30 mouse cellular contexts compared by ENCODE assay signal in the genomic region with DNA sequence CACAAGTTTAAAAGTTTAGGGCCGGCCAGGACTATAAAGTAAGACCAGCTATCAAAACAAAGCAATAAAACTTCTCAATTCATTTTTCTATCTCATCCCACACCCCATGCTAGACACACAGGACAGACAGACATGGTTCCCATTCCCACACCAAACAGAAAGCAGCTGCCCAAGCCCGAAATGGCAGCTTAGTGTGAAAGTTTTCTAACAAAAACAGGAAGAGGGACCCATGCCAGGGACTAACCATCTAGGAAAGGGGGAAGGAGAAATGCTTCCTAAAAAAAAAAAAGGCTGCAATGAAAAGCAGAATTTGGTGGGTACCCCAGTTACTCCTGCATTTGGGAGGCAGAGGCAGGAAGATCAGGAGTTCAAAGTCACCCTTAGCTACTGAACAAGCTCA. TPM values are rescaled to one million over a fixed set of nuclear protein-coding genes. Genes with fewer than 3 reads are reported as not detected.
A peak's percentile ranks its signal among the peaks of the same experiment; 100 is the strongest.
DNase-seq lines count a peak whose midpoint lies in the region; ATAC-seq and TF ChIP-seq lines count a peak whose summit lies in the region.
"Had no signal": no experiment of that assay in that cellular context is flagged by ENCODE, and none has a peak within 500 bp of the region (broad histone marks: within the 10 kb centered on the region; RNA-seq: fewer than 3 reads in every experiment).

No protein-coding gene starts in this region.

- H3K4me2 ChIP-seq in lung, embryonic 14.5 days: no peak overlapping the region
- H3K4me2 ChIP-seq in lung, postnatal 0 days (replicated peaks; ENCODE audit: low read depth, low read length): no peak overlapping the region
- no peak overlapping the region for H3K4me2 ChIP-seq in intestine, postnatal 0 days (replicated peaks; ENCODE audit: low read depth)
- H3K4me2 ChIP-seq: embryonic facial prominence, embryonic 12.5 days; heart, embryonic 15.5 days; hindbrain, embryonic 13.5 days had no signal

- H3K36me3 ChIP-seq in lung, embryonic 14.5 days (ENCODE audit: insufficient read depth): no peaks in the 10 kb centered on the region
- no peaks in the 10 kb centered on the region for H3K36me3 ChIP-seq in lung, postnatal 0 days (ENCODE audit: insufficient read depth, low read length)
- no peaks in the 10 kb centered on the region for H3K36me3 ChIP-seq in intestine, postnatal 0 days (ENCODE audit: control insufficient read depth, insufficient read depth)
- H3K36me3 ChIP-seq: embryonic facial prominence, embryonic 12.5 days; heart, embryonic 15.5 days; hindbrain, embryonic 13.5 days had no signal

- peak; percentile 29 for DNase-seq in lung, embryonic 14.5 days
- DNase-seq in lung, postnatal 0 days (ENCODE audit: low spot score): no peak
- DNase-seq in brain, adult 2 months (ENCODE audit: low read depth, low spot score): peak; percentile 14
- peak; percentile 10 for DNase-seq in telencephalon, adult 2 months (ENCODE audit: low read depth, low spot score)
- no peak for DNase-seq in urinary bladder, adult 18-20 months (ENCODE audit: low spot score in 2 of 2)
- DNase-seq: adrenal gland, postnatal 10 days; cerebellum, adult 8-10 months; cerebellum, postnatal 25 days; embryo, embryonic 11 days; gastrocnemius, postnatal 36 days; kidney, adult 18-20 months; kidney, postnatal 10 days; layer of hippocampus, postnatal 36 days; liver; lung, adult 2 months; lung, postnatal 4 days; midbrain, embryonic 14.5 days; right cerebral cortex, postnatal 25 days; spleen, adult 18-20 months; thymus, adult 18-20 months; thymus, postnatal 25 days had no signal

- H3K4me3 ChIP-seq in lung, embryonic 14.5 days (ENCODE audit: low read depth, low read length): no peak overlapping the region
- no peak overlapping the region for H3K4me3 ChIP-seq in lung, postnatal 0 days (ENCODE audit: low read depth, low read length)
- H3K4me3 ChIP-seq in intestine, postnatal 0 days (ENCODE audit: low read depth, low read length): no peak overlapping the region
- H3K4me3 ChIP-seq: embryonic facial prominence, embryonic 12.5 days; heart, embryonic 15.5 days; hindbrain, embryonic 13.5 days had no signal

- TF ChIP-seq EP300 in lung, postnatal 0 days (IDR thresholded peaks at IDR 0.05): no peak

- no peaks in the 10 kb centered on the region; the same call in 1 of the 2 replicates for H3K4me1 ChIP-seq in lung, embryonic 14.5 days (ENCODE audit: insufficient read depth)
- H3K4me1 ChIP-seq in lung, postnatal 0 days (ENCODE audit: insufficient read depth, low read depth, low read length): no peaks in the 10 kb centered on the region
- no peaks in the 10 kb centered on the region for H3K4me1 ChIP-seq in intestine, postnatal 0 days (replicated peaks; ENCODE audit: control insufficient read depth, insufficient read depth, low read length)
- H3K4me1 ChIP-seq: embryonic facial prominence, embryonic 12.5 days; heart, embryonic 15.5 days; hindbrain, embryonic 13.5 days had no signal

- no peak overlapping the region for H3K9ac ChIP-seq in lung, embryonic 14.5 days
- H3K9ac ChIP-seq in lung, postnatal 0 days (replicated peaks; ENCODE audit: low read depth): no peak overlapping the region
- no peak overlapping the region for H3K9ac ChIP-seq in intestine, postnatal 0 days (ENCODE audit: low read depth, low read length)
- H3K9ac ChIP-seq: embryonic facial prominence, embryonic 12.5 days; heart, embryonic 15.5 days; hindbrain, embryonic 13.5 days; liver, embryonic 14.5 days had no signal

- no peak for TF ChIP-seq CTCF in lung, embryonic 14.5 days (IDR thresholded peaks at IDR 0.05; ENCODE audit: low read depth)
- TF ChIP-seq CTCF in lung, postnatal 0 days (IDR thresholded peaks at IDR 0.05): no peak
- no peak for TF ChIP-seq CTCF in intestine, postnatal 0 days (IDR thresholded peaks at IDR 0.05; ENCODE audit: low read depth)

- H3K27me3 ChIP-seq in lung, embryonic 14.5 days (ENCODE audit: insufficient read depth, low read length): no peaks in the 10 kb centered on the region
- H3K27me3 ChIP-seq in lung, postnatal 0 days (replicated peaks; ENCODE audit: insufficient read depth, low read length): no peaks in the 10 kb centered on the region
- no peaks in the 10 kb centered on the region for H3K27me3 ChIP-seq in intestine, postnatal 0 days (replicated peaks; ENCODE audit: control insufficient read depth, insufficient read depth, low read length)
- H3K27me3 ChIP-seq: embryonic facial prominence, embryonic 12.5 days; heart, embryonic 15.5 days; hindbrain, embryonic 13.5 days had no signal

- WGBS in lung, embryonic 14.5 days: 54% methylated on average over 2 of the region's 2 CpGs
- 55% methylated on average over 2 of the region's 2 CpGs for WGBS in lung, postnatal 0 days
- WGBS in intestine, postnatal 0 days: 44% methylated on average over 2 of the region's 2 CpGs

- H3K27ac ChIP-seq in lung, embryonic 14.5 days (ENCODE audit: low read depth): no peak overlapping the region
- no peak overlapping the region for H3K27ac ChIP-seq in lung, postnatal 0 days (ENCODE audit: low read length)
- peak overlapping the region; percentile 54; the same call in 1 of the 2 replicates for H3K27ac ChIP-seq in intestine, postnatal 0 days (ENCODE audit: low read depth, low read length)
- H3K27ac ChIP-seq: embryonic facial prominence, embryonic 12.5 days; heart, embryonic 15.5 days; hindbrain, embryonic 13.5 days; liver, embryonic 14.5 days had no signal

- ATAC-seq in lung, embryonic 14.5 days (ENCODE audit: insufficient read depth): no peak
- no peak for ATAC-seq in lung, postnatal 0 days
- ATAC-seq in intestine, postnatal 0 days: no peak
- no peak for ATAC-seq in cerebellum, adult (ENCODE audit: insufficient number of reproducible peaks, low FRiP score, low TSS enrichment)
- ATAC-seq: activated CD4-positive, CD25-positive, alpha-beta regulatory T cell, adult 4 months; CD4-positive, CD25-positive, alpha-beta regulatory T cell, adult 4 months; forebrain, embryonic 14.5 days had no signal

- H3K9me3 ChIP-seq in lung, embryonic 14.5 days (ENCODE audit: low read depth, low read length): no peaks in the 10 kb centered on the region
- no peaks in the 10 kb centered on the region for H3K9me3 ChIP-seq in lung, postnatal 0 days (ENCODE audit: low read length)
- no peaks in the 10 kb centered on the region for H3K9me3 ChIP-seq in intestine, postnatal 0 days (ENCODE audit: control insufficient read depth)
- H3K9me3 ChIP-seq: embryonic facial prominence, embryonic 12.5 days; heart, embryonic 15.5 days; hindbrain, embryonic 13.5 days had no signal

RNA-seq across cellular contexts. Expression of gene Ivns1abp, which starts 37.2 kb away (rescaled TPM):
- polyA plus RNA-seq in lung, embryonic 14.5 days (2014; fragmentation: Nextera tagmentation; extraction: Ambion mirVana): 266 and 268 TPM in 2 replicates
- 107 and 117 TPM in 2 replicates for polyA plus RNA-seq in lung, postnatal 0 days (2015; fragmentation: Nextera tagmentation; extraction: Ambion mirVana)
- polyA plus RNA-seq in intestine, postnatal 0 days (2015; fragmentation: Nextera tagmentation; extraction: Ambion mirVana): 101 and 107 TPM in 2 replicates

Comparison
In these comparisons a context has a peak if more than half of its experiments do, and no peak if none do; other contexts are left out.
1. DNase-seq: peak in lung, embryonic 14.5 days (single experiment), brain, adult 2 months (single experiment) and telencephalon, adult 2 months (single experiment); none in lung, postnatal 0 days (single experiment) and urinary bladder, adult 18-20 months (0 of 2).